31 mouse cellular contexts compared by ENCODE assay signal in the genomic region with DNA sequence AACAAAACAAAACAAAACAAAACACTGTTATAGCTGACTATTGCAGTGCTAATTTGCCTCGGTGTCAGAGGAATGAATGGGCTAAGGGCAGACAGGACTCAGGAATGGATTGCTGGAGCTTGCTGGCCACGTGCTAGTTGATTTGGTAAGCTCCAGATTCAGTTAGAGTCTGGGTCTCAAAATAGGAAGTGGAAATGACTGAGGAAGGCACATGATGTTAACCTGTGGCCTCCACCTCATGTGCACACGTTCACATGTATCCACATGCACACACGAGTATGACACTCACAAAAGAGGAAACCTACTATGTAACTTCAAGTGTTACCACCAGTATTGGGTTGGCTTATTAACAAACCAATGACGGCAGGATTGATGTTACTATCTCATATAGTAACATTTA.
"Had no signal": no experiment of that assay in that cellular context is flagged by ENCODE, and none has a peak within 500 bp of the region (broad histone marks: within the 10 kb centered on the region; RNA-seq: fewer than 3 reads in every experiment).

No protein-coding gene starts in this region.

- H3K27me3 ChIP-seq: limb, embryonic 12.5 days; limb, embryonic 13.5 days; limb, embryonic 15.5 days; liver, embryonic 12.5 days; liver, embryonic 13.5 days; liver, embryonic 15.5 days; lung, embryonic 15.5 days; megakaryocyte, embryonic 14.5 days; midbrain, embryonic 12.5 days; midbrain, embryonic 13.5 days; midbrain, embryonic 15.5 days had no signal

- H3K4me3 ChIP-seq: limb, embryonic 10.5 days; limb, embryonic 12.5 days; limb, embryonic 13.5 days; limb, embryonic 15.5 days; liver, embryonic 12.5 days; liver, embryonic 13.5 days; liver, embryonic 15.5 days; lung, embryonic 15.5 days; megakaryocyte, embryonic 14.5 days; midbrain, embryonic 10.5 days; midbrain, embryonic 12.5 days; midbrain, embryonic 13.5 days; midbrain, embryonic 15.5 days; myocyte had no signal

- H3K4me1 ChIP-seq: liver, embryonic 12.5 days; liver, embryonic 13.5 days; liver, embryonic 15.5 days; megakaryocyte, embryonic 14.5 days; midbrain, embryonic 10.5 days; midbrain, embryonic 12.5 days; midbrain, embryonic 13.5 days; midbrain, embryonic 15.5 days had no signal

- H3K9ac ChIP-seq: limb, embryonic 12.5 days; limb, embryonic 13.5 days; limb, embryonic 15.5 days; liver, embryonic 12.5 days; liver, embryonic 13.5 days; liver, embryonic 14.5 days; liver, embryonic 15.5 days; liver, postnatal 0 days; lung, embryonic 14.5 days; lung, embryonic 15.5 days; midbrain, embryonic 12.5 days; midbrain, embryonic 13.5 days; midbrain, embryonic 15.5 days had no signal

- DNase-seq: left cerebral cortex, postnatal 4 days; liver; liver, embryonic 13.5 days; liver, postnatal 0 days; lung, adult 18-20 months; lung, adult 2 months; lung, embryonic 14.5 days; lung, postnatal 10 days; lung, postnatal 14 days; lung, postnatal 36 days; lung, postnatal 4 days; midbrain, embryonic 14.5 days had no signal

- H3K36me3 ChIP-seq: limb, embryonic 10.5 days; limb, embryonic 12.5 days; limb, embryonic 13.5 days; limb, embryonic 15.5 days; liver, embryonic 12.5 days; liver, embryonic 13.5 days; liver, embryonic 15.5 days; lung, embryonic 15.5 days; midbrain, embryonic 10.5 days; midbrain, embryonic 12.5 days; midbrain, embryonic 13.5 days; midbrain, embryonic 15.5 days had no signal

- H3K9me3 ChIP-seq: limb, embryonic 10.5 days; limb, embryonic 12.5 days; limb, embryonic 13.5 days; limb, embryonic 15.5 days; liver, embryonic 12.5 days; liver, embryonic 13.5 days; liver, embryonic 15.5 days; lung, embryonic 15.5 days; megakaryocyte, embryonic 14.5 days; midbrain, embryonic 10.5 days; midbrain, embryonic 12.5 days; midbrain, embryonic 13.5 days; midbrain, embryonic 15.5 days had no signal

- H3K27ac ChIP-seq: limb, embryonic 10.5 days; limb, embryonic 12.5 days; limb, embryonic 13.5 days; limb, embryonic 15.5 days; liver, embryonic 12.5 days; liver, embryonic 13.5 days; liver, embryonic 14.5 days; liver, embryonic 15.5 days; lung, embryonic 15.5 days; macrophage; midbrain, embryonic 10.5 days; midbrain, embryonic 12.5 days; midbrain, embryonic 13.5 days; midbrain, embryonic 15.5 days had no signal

- H3K4me2 ChIP-seq: limb, embryonic 12.5 days; limb, embryonic 13.5 days; limb, embryonic 15.5 days; liver, embryonic 11.5 days; liver, embryonic 12.5 days; liver, embryonic 13.5 days; liver, embryonic 15.5 days; lung, embryonic 14.5 days; lung, embryonic 15.5 days; midbrain, embryonic 11.5 days; midbrain, embryonic 12.5 days; midbrain, embryonic 13.5 days; midbrain, embryonic 15.5 days had no signal

- ATAC-seq: liver, embryonic 12.5 days; liver, postnatal 0 days; lung, postnatal 0 days; midbrain, embryonic 13.5 days; midbrain, embryonic 15.5 days; midbrain, embryonic 16.5 days had no signal
